Mouse (Mus musculus) fibroblast of lung, adult 2 months (primary cell): ENCODE measurements at regions not wholly inside any gene's neighbourhood (a gene's known extent, or its start where the extent isn't known, plus 50 kb on each side); places are given as distances from the start of the nearest gene placed in this dataset.
"Not testable (repeated sequence)": the region's sequence is repeated elsewhere in the genome, so short reads cannot be mapped to it uniquely, and the experiment has no call there.

ENCODE experiments used
- DNase-seq: peaks from one replicate; pipeline ENCODE4 v3.0.0-alpha.2; 2011; ENCODE audit warnings: low read depth

DNA sequence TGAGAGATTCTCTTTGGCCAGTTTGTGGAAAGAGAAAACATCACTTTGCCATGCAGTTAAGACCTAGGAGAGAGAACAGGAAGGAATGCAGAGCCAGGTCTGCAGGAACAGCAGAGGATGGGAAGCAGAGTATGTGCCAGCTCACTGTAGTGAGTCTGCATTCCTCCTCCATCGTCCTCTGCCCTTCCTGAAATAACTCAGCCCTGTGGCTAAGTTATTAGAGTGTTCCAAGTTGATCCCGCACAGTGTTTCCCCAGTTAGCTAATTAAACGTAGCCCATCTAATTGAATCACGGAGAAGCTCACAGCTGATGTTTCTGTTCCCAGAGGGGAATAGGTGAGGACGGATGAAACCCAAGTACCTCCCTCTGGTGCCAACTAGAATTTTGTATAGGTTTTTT, 142.3 kb upstream of the Rack1 start:
- no peak for DNase-seq

DNA sequence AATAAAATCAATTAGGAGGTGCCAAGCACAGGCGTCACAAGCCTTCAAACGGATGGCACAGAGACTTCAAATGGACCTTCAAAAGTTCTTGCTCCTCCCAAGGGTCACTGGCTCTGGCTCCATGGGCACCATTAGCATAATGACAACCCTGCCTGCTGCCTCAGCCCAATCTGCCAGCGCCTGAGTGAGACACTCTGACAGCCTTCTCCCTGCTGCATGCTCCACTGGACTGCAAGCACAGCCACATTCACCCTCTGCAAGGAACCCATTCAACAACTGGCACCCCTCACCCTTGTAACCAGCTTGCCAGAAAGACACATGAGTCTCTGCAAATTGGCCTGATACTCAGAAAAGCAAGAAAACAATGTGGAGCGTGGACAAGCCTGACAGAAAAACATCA, 138.5 kb upstream of the Rack1 start:
- DNase-seq = no peak

DNA sequence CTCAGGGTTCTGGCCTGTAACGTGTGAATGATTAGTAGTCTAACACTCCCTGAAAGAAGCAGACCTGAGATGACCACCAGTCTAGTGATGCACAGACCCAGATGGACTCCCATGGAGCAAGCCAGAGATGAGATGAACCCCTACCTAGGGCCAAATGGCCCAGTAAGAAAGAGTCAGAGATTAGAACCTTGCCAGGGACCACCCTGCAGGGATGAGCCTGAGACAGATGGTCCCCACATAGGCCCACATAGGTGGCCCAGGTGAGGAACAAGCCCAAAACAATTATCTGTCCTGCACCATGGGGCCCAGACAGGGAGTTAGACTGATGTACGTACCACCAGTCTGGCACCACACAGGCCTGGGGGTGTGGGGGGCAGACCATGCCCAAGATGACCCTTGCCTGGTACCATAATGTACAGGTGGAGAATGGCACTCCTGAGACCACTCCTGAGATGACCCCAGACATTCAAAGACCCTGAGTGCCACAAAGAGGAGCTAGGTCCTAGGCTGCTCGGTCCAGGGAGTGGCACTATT, 115.3 kb upstream of the Rack1 start:
- DNase-seq = no peak

DNA sequence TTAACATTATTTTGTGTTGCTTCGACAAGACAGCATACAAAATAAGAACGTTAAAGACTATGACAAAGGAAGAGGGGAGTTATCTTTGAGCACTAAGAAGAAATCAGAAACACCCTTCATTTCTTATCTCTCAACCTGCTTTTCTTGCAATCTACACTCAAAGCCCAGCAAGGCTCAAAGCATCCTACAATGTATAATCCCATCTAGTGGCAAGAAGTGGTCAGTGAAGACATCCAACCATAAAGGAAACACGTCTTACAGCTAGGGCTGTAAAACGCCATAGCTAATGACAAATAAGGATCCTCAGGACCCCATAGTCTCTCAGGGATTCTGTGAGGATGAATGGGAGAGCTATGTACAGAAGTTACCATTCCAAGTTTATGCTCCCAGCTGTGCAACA, 110.1 kb upstream of the Rack1 start:
- DNase-seq = no peak

DNA sequence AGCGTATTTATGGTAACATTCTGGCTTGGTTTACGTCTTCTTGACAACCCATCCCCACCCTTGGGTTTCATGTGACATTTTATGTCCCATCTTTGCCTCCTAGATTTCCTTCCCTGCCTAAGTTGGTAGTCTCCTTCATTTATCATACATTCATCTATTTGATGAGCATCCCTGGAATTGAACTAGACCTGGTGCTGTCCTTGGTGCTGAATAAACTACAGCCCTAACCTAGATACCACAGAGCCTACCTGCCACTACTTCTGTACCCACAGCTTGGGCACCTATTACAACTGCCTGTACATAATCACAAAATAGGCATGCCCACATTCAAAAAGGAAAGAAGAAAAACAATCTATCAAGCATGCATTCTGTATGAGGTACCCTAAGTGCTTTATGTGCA, 103.8 kb upstream of the Rack1 start:
- DNase-seq = no peak

DNA sequence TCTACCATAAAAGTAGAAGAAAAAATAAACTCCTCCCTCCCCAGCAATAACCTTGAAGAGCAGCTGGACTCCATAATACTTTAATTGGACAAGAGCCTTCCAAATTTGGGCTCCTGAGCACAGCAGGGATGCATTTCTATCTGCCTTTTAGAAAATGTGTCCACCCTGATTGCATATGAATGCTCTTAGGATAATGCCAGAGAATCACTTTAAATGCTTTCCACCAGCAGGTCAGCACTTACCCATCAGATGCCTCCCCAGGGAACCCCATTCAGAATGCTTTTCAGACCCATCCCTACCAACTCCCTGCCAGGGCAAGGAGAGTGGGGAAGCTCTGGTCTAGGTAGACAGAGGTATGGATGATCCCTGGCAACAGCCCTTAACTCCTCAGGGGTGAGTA, 102.9 kb upstream of the Rack1 start:
- no peak for DNase-seq

DNA sequence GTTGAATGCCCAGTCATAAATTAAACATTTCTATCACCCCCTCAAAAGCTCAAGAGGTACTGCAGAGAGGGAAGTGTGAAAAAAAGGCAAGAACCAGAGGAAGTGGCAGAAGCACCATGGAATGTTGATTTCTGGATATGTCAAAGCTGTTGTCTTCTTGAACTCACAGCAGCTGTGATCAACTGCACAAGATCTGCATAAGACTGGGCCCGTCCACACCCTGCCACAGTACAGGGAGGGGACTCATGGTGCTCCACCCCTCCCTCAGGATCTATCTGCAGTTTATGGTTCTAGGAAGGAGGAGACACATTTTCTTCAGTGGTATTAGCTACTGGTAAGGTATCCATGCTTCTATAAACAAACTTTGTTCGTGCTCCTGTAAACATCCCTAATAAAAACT, 92.9 kb upstream of the Rack1 start:
- no peak for DNase-seq

DNA sequence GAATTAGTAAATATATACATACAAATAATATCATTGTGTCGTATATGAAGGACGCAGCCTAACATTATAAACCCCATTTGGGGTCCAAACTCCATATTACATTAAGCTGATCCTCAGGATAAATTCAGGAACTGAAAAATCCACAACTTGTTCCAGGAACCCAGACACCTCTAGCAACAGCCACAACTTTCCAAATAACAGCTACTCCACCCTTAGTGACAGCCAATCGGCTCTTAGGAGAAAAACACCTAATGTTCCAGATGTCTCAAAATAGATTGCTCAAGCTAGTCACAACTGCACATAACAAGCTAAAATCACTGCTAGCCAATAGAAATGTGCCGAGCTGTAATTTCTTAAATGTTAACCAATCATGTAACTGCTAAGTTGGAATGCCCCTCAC, 89.2 kb upstream of the Rack1 start:
- DNase-seq = no peak

DNA sequence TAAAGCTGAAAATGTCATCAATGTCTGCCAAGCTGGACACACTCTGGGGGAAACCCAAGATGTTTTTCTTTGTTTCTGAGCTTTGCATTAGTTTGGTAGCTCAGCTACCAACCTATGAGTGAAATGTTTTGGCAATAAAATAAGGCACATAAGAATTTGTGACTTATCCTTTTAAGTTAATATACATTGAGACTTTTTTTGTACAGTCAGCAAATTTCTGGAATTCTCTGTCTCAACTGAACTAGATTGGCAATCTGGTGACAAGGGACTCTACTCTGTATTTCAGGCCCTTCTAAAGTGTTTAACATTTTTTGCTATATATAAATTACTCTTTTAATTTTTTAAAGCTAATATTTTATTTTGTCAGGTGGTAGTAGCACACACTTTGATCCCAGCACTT, 76.1 kb upstream of the Rack1 start:
- no peak for DNase-seq

DNA sequence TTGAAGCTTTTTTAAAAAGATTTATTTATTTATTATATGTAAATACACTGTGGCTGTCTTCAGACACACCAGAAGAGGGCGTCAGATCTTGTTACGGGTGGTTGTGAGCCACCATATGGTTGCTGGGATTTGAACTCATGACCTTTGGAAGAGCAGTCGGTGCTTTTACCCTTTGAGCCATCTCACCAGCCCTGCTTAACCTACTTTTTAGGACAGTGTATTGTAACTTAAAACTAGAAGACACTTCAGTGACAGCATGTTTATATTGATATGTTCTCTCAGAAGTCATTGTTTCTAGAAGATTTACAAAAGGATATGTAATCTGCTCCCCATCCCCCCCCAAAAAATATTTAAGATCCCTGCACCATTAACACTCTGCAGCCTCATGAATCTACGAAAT, 69.3 kb upstream of the Rack1 start:
- DNase-seq = not testable (repeated sequence)

DNA sequence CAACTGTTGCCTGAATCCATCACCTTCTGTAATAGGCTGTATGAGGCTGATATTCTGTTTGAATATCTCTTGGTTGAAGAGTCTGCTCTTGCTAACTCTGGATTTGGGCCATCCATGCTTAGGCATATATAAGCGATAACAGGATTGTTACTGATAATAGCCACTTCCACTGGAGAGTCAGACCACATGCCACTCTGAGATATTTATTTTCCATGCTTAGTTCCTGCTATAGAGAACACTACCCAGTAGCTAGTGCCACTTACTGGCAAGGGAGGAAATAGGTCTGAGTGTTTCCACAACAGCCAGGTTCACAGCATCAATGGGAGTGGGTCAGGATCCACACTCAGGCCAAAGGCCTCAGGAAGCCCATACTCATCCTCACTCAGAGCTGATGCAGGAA, 53.6 kb upstream of the Rack1 start:
- DNase-seq = no peak

DNA sequence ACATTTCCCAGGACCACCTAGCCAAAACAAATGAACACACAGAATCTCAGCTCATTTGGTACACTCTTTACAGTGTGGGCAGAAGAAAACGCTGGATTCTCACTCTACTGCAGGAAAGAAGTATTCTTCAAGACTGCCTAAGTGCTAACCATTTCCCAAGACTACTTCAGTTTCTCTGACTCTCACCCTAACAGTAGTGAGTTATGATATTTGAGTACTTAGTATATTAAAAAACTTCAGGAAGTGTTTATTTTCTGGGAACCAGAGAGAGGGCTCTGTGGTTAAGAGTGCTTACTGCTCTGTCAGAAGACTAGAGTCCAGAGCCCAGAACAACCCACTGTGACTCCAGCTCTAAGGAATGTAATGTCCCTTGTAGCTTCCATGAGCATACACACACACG, 52.1 kb upstream of the Rack1 start:
- DNase-seq = peak; percentile 12
